Mouse (Mus musculus) limb, embryonic 13.5 days (tissue): ENCODE results near the gene Ckap4. TPM values are rescaled to one million over a fixed set of nuclear protein-coding genes. Genes with fewer than 3 reads are reported as not detected.
A peak's percentile ranks its signal among the peaks of the same experiment; 100 is the strongest.

Experiments
- ATAC-seq: fragments of 200-750 bp; cut with Nextera tagmentation; 2 replicates; pipeline ENCODE4 v1.8.0; 2017; ENCODE audit warnings: low read depth, moderate number of reproducible peaks, moderate TSS enrichment; ENCODE audit not compliant: low FRiP score
- H3K27ac ChIP-seq: fragments of 300-500 bp; sonication (generic); 2 replicates; pipeline ENCODE4 v1.5.1; 2015; ENCODE audit warnings: inconsistent platforms, mild to moderate bottlenecking, moderate library complexity
- H3K27me3 ChIP-seq: fragments of 300-500 bp; sonication (generic); 2 replicates; pipeline ENCODE4 v1.6.1; 2015; ENCODE audit warnings: mild to moderate bottlenecking, inconsistent platforms
- H3K36me3 ChIP-seq: fragments of 300-500 bp; sonication (generic); 2 replicates; pipeline ENCODE4 v1.6.1; 2015; ENCODE audit warnings: inconsistent platforms, mild to moderate bottlenecking, moderate library complexity
- H3K4me1 ChIP-seq: fragments of 300-500 bp; sonication (generic); 2 replicates; pipeline ENCODE4 v1.6.1; 2015; ENCODE audit warnings: inconsistent platforms
- H3K4me2 ChIP-seq: fragments of 300-500 bp; sonication (generic); replicated peaks from 2 replicates; pipeline ENCODE4 v1.6.1; 2015; ENCODE audit warnings: inconsistent platforms, mild to moderate bottlenecking, moderate library complexity
- H3K4me3 ChIP-seq: fragments of 300-500 bp; sonication (generic); 2 replicates; pipeline ENCODE4 v1.5.1; 2015; ENCODE audit warnings: moderate library complexity, mild to moderate bottlenecking, inconsistent platforms
- H3K9ac ChIP-seq: fragments of 300-500 bp; sonication (generic); 2 replicates; pipeline ENCODE4 v1.6.1; 2015; ENCODE audit warnings: mild to moderate bottlenecking, inconsistent platforms
- H3K9me3 ChIP-seq: fragments of 300-500 bp; sonication (generic); 2 replicates; pipeline ENCODE4 v1.6.1; 2016; ENCODE audit warnings: inconsistent platforms
- whole genome bisulfite sequencing: fragments of 180-500 bp; shearing (Covaris S2); methylation state at CpG from one replicate; pipeline ENCODE4 v1.1.7; 2015; 5-methylcytosine and 5-hydroxymethylcytosine counted together
- polyA plus RNA-seq: library from polyadenylated mRNA; unstranded; fragments of >200 nt; fragmentation: Nextera tagmentation; extraction: Ambion mirVana; gene quantifications from 2 replicates; pipeline ENCODE4 v1.2.1, GENCODE M21; 2015

Ckap4 gene
- polyA plus RNA-seq, 1 experiment from 2014 or later, result 120 TPM

GRCm38 (mm10) chr10:84542802-84543658 lies 9.2 kb upstream of the Ckap4 start:
- Histone ChIP-seq H3K9ac (no peak overlapping the region), H3K36me3 (no peaks in the 10 kb centered on the region), H3K9me3 (no peaks in the 10 kb centered on the region), H3K4me3 (no peak overlapping the region), H3K4me2 (no peak overlapping the region), H3K27ac (no peak overlapping the region), H3K27me3 (no peaks in the 10 kb centered on the region), H3K4me1 (peaks cover 18% of the 10 kb centered on the region)
- ATAC-seq, result no peak
- 67% methylated on average over 11 of the region's 11 CpGs for WGBS

GRCm38 (mm10) chr10:84539651-84540050 lies 5.8 kb upstream of the Ckap4 start:
- Histone ChIP-seq H3K27me3 (no peaks in the 10 kb centered on the region), H3K9ac (no peak overlapping the region), H3K4me3 (no peak overlapping the region), H3K4me2 (no peak overlapping the region), H3K4me1 (peaks cover 17% of the 10 kb centered on the region), H3K36me3 (no peaks in the 10 kb centered on the region), H3K9me3 (no peaks in the 10 kb centered on the region), H3K27ac (no peak overlapping the region)
- no peak for ATAC-seq
- 89% methylated on average over 6 of the region's 6 CpGs for WGBS

GRCm38 (mm10) chr10:84535859-84536258 lies 2.0 kb upstream of the Ckap4 start:
- Histone ChIP-seq H3K27ac (no peak overlapping the region), H3K36me3 (peaks cover 6% of the 10 kb centered on the region), H3K4me3 (no peak overlapping the region), H3K4me1 (peaks cover 27% of the 10 kb centered on the region), H3K9ac (no peak overlapping the region), H3K27me3 (no peaks in the 10 kb centered on the region), H3K9me3 (no peaks in the 10 kb centered on the region), H3K4me2 (no peak overlapping the region)
- 54% methylated on average over 4 of the region's 4 CpGs for WGBS
- ATAC-seq, result no peak

- H3K9me3 ChIP-seq, result no peaks in the 10 kb centered on the region
- no peaks in the 10 kb centered on the region for H3K27me3 ChIP-seq
- peaks cover 6% of the 10 kb centered on the region for H3K36me3 ChIP-seq
- ATAC-seq, result no peak
- no peak overlapping the region for H3K4me3 ChIP-seq
- H3K4me1 ChIP-seq, result peaks cover 31% of the 10 kb centered on the region
- no peak overlapping the region for H3K9ac ChIP-seq
- no peak overlapping the region for H3K4me2 ChIP-seq
- WGBS, result 73% methylated on average over 5 of the region's 5 CpGs
- no peak overlapping the region for H3K27ac ChIP-seq
Measured at GRCm38 (mm10) chr10:84535458-84535857, 1.6 kb upstream of the Ckap4 start.

GRCm38 (mm10) chr10:84532911-84533882 lies 665 bp downstream of the Ckap4 start:
- WGBS, result under 1% methylated on average over 71 of the region's 72 CpGs
- Histone ChIP-seq H3K27ac (peak overlapping the region; percentile 87), H3K9ac (peak overlapping the region; percentile 97), H3K9me3 (no peaks in the 10 kb centered on the region), H3K27me3 (no peaks in the 10 kb centered on the region), H3K36me3 (peaks cover 25% of the 10 kb centered on the region), H3K4me1 (peaks cover 42% of the 10 kb centered on the region), H3K4me3 (peak overlapping the region; percentile 97), H3K4me2 (peak overlapping the region; percentile 81)
- peak; percentile 33; the same call in 1 of the 2 replicates for ATAC-seq

GRCm38 (mm10) chr10:84532191-84532889 lies 1.5 kb downstream of the Ckap4 start:
- no peaks in the 10 kb centered on the region for H3K27me3 ChIP-seq
- H3K27ac ChIP-seq, result peak overlapping the region; percentile 87; the same call in 1 of the 2 replicates
- peak overlapping the region; percentile 81 for H3K4me2 ChIP-seq
- peak overlapping the region; percentile 97 for H3K4me3 ChIP-seq
- H3K4me1 ChIP-seq, result peaks cover 42% of the 10 kb centered on the region
- H3K36me3 ChIP-seq, result peaks cover 34% of the 10 kb centered on the region
- WGBS, result 71% methylated on average over 16 of the region's 16 CpGs
- no peaks in the 10 kb centered on the region for H3K9me3 ChIP-seq
- peak overlapping the region; percentile 97 for H3K9ac ChIP-seq
- no peak for ATAC-seq

- 76% methylated on average over 4 of the region's 4 CpGs for WGBS
- H3K27me3 ChIP-seq, result no peaks in the 10 kb centered on the region
- H3K4me3 ChIP-seq, result peak overlapping the region; percentile 97
- peak overlapping the region; percentile 81 for H3K4me2 ChIP-seq
- H3K27ac ChIP-seq, result no peak overlapping the region; the same call in 1 of the 2 replicates
- no peaks in the 10 kb centered on the region for H3K9me3 ChIP-seq
- peak overlapping the region; percentile 97 for H3K9ac ChIP-seq
- ATAC-seq, result no peak
- H3K36me3 ChIP-seq, result peaks cover 41% of the 10 kb centered on the region
- H3K4me1 ChIP-seq, result peaks cover 42% of the 10 kb centered on the region
Measured at GRCm38 (mm10) chr10:84531576-84531975, 2.3 kb downstream of the Ckap4 start.

- WGBS, result 90% methylated on average over 8 of the region's 8 CpGs
- Histone ChIP-seq H3K27me3 (no peaks in the 10 kb centered on the region), H3K4me2 (peak overlapping the region; percentile 81), H3K27ac (no peak overlapping the region), H3K36me3 (peaks cover 50% of the 10 kb centered on the region), H3K9me3 (no peaks in the 10 kb centered on the region), H3K4me3 (peak overlapping the region; percentile 97), H3K9ac (peak overlapping the region; percentile 97; the same call in 1 of the 2 replicates), H3K4me1 (peaks cover 42% of the 10 kb centered on the region)
- no peak for ATAC-seq
Measured at GRCm38 (mm10) chr10:84530388-84530787, 3.5 kb downstream of the Ckap4 start.

GRCm38 (mm10) chr10:84527631-84528030 lies 6.2 kb downstream of the Ckap4 start:
- 85% methylated on average over 12 of the region's 12 CpGs for WGBS
- H3K36me3 ChIP-seq, result peaks cover 72% of the 10 kb centered on the region

GRCm38 (mm10) chr10:84527070-84527469 lies 6.8 kb downstream of the Ckap4 start:
- peaks cover 72% of the 10 kb centered on the region for H3K36me3 ChIP-seq
- no peak for ATAC-seq
- 79% methylated on average over 5 of the region's 5 CpGs for WGBS
- H3K9ac ChIP-seq, result no peak overlapping the region
- no peak overlapping the region for H3K4me2 ChIP-seq
- no peak overlapping the region for H3K27ac ChIP-seq
- H3K4me1 ChIP-seq, result peaks cover 27% of the 10 kb centered on the region
- no peaks in the 10 kb centered on the region for H3K9me3 ChIP-seq
- H3K4me3 ChIP-seq, result no peak overlapping the region
- H3K27me3 ChIP-seq, result no peaks in the 10 kb centered on the region

More at GRCm38 (mm10) chr10:84527631-84528030, 6.2 kb downstream of the Ckap4 start:
- H3K4me3 ChIP-seq, result no peak overlapping the region
- no peak overlapping the region for H3K9ac ChIP-seq
- H3K4me2 ChIP-seq, result no peak overlapping the region
- H3K27ac ChIP-seq, result no peak overlapping the region
- no peaks in the 10 kb centered on the region for H3K9me3 ChIP-seq
- no peak for ATAC-seq
- no peaks in the 10 kb centered on the region for H3K27me3 ChIP-seq
- peaks cover 33% of the 10 kb centered on the region for H3K4me1 ChIP-seq

- no peak for ATAC-seq
- Histone ChIP-seq H3K4me3 (no peak overlapping the region), H3K27me3 (no peaks in the 10 kb centered on the region), H3K4me2 (no peak overlapping the region), H3K36me3 (peaks cover 70% of the 10 kb centered on the region), H3K9me3 (no peaks in the 10 kb centered on the region), H3K4me1 (peaks cover 21% of the 10 kb centered on the region), H3K9ac (no peak overlapping the region), H3K27ac (no peak overlapping the region)
- WGBS, result 80% methylated on average over 10 of the region's 10 CpGs
Measured at GRCm38 (mm10) chr10:84526488-84526887, 7.4 kb downstream of the Ckap4 start.
